Mouse (Mus musculus) forebrain, embryonic 14.5 days (tissue): ENCODE results near the gene Dspp. TPM values are rescaled to one million over a fixed set of nuclear protein-coding genes. Genes with fewer than 3 reads are reported as not detected.

Source experiments
- ATAC-seq: fragments of 200-750 bp; cut with Nextera tagmentation; 2 replicates; pipeline ENCODE4 v1.8.0; 2017; ENCODE audit warnings: mild to moderate bottlenecking, moderate library complexity
- DNase-seq: peaks from one replicate; pipeline ENCODE4 v3.0.0-alpha.2; 2015; ENCODE audit warnings: low spot score
- H3K27ac ChIP-seq: fragments of 300-500 bp; sonication (generic); 2 replicates; pipeline ENCODE4 v1.5.1; 2014; ENCODE audit warnings: low read depth, mild to moderate bottlenecking, control low read depth, low read length, moderate library complexity
- H3K27me3 ChIP-seq: fragments of 300-500 bp; sonication (generic); replicated peaks from 2 replicates; pipeline ENCODE4 v1.6.1; 2014; ENCODE audit warnings: low read length, control low read depth, mixed read lengths; ENCODE audit not compliant: control insufficient read depth, insufficient read depth
- H3K36me3 ChIP-seq: fragments of 300-500 bp; sonication (generic); 2 replicates; pipeline ENCODE4 v1.6.1; 2014; ENCODE audit warnings: low read length, control low read depth; ENCODE audit not compliant: control insufficient read depth, insufficient read depth
- H3K4me1 ChIP-seq: fragments of 300-500 bp; sonication (generic); 2 replicates; pipeline ENCODE4 v1.6.1; 2014; ENCODE audit warnings: antibody characterized with exemption, low read length, control low read depth; ENCODE audit not compliant: control insufficient read depth, insufficient read depth
- H3K4me2 ChIP-seq: fragments of 300-500 bp; sonication (generic); 2 replicates; pipeline ENCODE4 v1.6.1; 2014; ENCODE audit warnings: mild to moderate bottlenecking, control low read depth, low read length
- H3K4me3 ChIP-seq: fragments of 300-500 bp; sonication (generic); 2 replicates; pipeline ENCODE4 v1.5.1; 2014; ENCODE audit warnings: low read depth, low read length, control low read depth
- H3K9ac ChIP-seq: fragments of 300-500 bp; sonication (generic); 2 replicates; pipeline ENCODE4 v1.6.1; 2014; ENCODE audit warnings: mild to moderate bottlenecking, low read length, control low read depth, moderate library complexity
- H3K9me3 ChIP-seq: fragments of 300-500 bp; sonication (generic); replicated peaks from 2 replicates; pipeline ENCODE4 v1.6.1; 2016; ENCODE audit warnings: low read length, control low read depth, mixed read lengths; ENCODE audit not compliant: control insufficient read depth
- WGBS: fragments of 180-500 bp; shearing (Covaris S2); extraction: QIAGEN DNeasy Blood & Tissue Kit; methylation state at CpG from one replicate; pipeline ENCODE4 v1.1.7; 2014; 5-methylcytosine and 5-hydroxymethylcytosine counted together
- polyA plus RNA-seq: library from polyadenylated mRNA; unstranded; fragments of >200 nt; fragmentation: Nextera tagmentation; extraction: Ambion mirVana; gene quantifications from 2 replicates; pipeline ENCODE4 v1.2.1, GENCODE M21; 2014

The Dspp gene
- polyA plus RNA-seq, 1 experiment from 2014 or later, result not detected

- Histone ChIP-seq H3K27me3 (no peaks in the 10 kb centered on the region), H3K27ac (no peak overlapping the region), H3K4me1 (no peaks in the 10 kb centered on the region), H3K4me3 (no peak overlapping the region), H3K36me3 (no peaks in the 10 kb centered on the region), H3K9ac (no peak overlapping the region), H3K4me2 (no peak overlapping the region), H3K9me3 (no peaks in the 10 kb centered on the region)
- WGBS, result 80% methylated on average over 10 of the region's 10 CpGs
- ATAC-seq, result no peak
- no peak for DNase-seq
Observed at GRCm38 (mm10) chr5:104137920-104138541, 32.5 kb upstream of the Dspp start.

GRCm38 (mm10) chr5:104141067-104141466, 29.4 kb upstream of the Dspp start:
- WGBS, result 93% methylated on average over 2 of the region's 2 CpGs
- H3K4me3 ChIP-seq, result no peak overlapping the region
- H3K27ac ChIP-seq, result no peak overlapping the region
- H3K4me2 ChIP-seq, result no peak overlapping the region
- H3K9me3 ChIP-seq, result no peaks in the 10 kb centered on the region
- H3K4me1 ChIP-seq, result no peaks in the 10 kb centered on the region
- no peaks in the 10 kb centered on the region for H3K27me3 ChIP-seq
- ATAC-seq, result no peak
- no peak overlapping the region for H3K9ac ChIP-seq
- no peak for DNase-seq
- no peaks in the 10 kb centered on the region for H3K36me3 ChIP-seq

GRCm38 (mm10) chr5:104144057-104144456, 26.5 kb upstream of the Dspp start:
- no peaks in the 10 kb centered on the region for H3K27me3 ChIP-seq
- 84% methylated on average over 4 of the region's 4 CpGs for WGBS
- no peaks in the 10 kb centered on the region for H3K9me3 ChIP-seq
- no peak overlapping the region for H3K27ac ChIP-seq
- no peak overlapping the region for H3K4me2 ChIP-seq
- H3K4me1 ChIP-seq, result no peaks in the 10 kb centered on the region
- no peak overlapping the region for H3K9ac ChIP-seq
- ATAC-seq (no peak), DNase-seq (no peak)
- H3K4me3 ChIP-seq, result no peak overlapping the region
- no peaks in the 10 kb centered on the region for H3K36me3 ChIP-seq

GRCm38 (mm10) chr5:104149349-104149748, 21.2 kb upstream of the Dspp start:
- Histone ChIP-seq H3K27me3 (no peaks in the 10 kb centered on the region), H3K36me3 (no peaks in the 10 kb centered on the region), H3K4me3 (no peak overlapping the region), H3K27ac (no peak overlapping the region), H3K9ac (no peak overlapping the region), H3K4me2 (no peak overlapping the region), H3K9me3 (no peaks in the 10 kb centered on the region), H3K4me1 (no peaks in the 10 kb centered on the region)
- DNase-seq (no peak), ATAC-seq (no peak)
- 76% methylated on average over 7 of the region's 7 CpGs for WGBS

- H3K4me2 ChIP-seq, result no peak overlapping the region
- H3K9me3 ChIP-seq, result no peaks in the 10 kb centered on the region
- H3K4me3 ChIP-seq, result no peak overlapping the region
- DNase-seq, result no peak
- 95% methylated on average over 6 of the region's 6 CpGs for WGBS
- no peaks in the 10 kb centered on the region for H3K36me3 ChIP-seq
- no peaks in the 10 kb centered on the region for H3K27me3 ChIP-seq
- H3K27ac ChIP-seq, result no peak overlapping the region
- no peak for ATAC-seq
- no peaks in the 10 kb centered on the region for H3K4me1 ChIP-seq
- no peak overlapping the region for H3K9ac ChIP-seq
Observed at GRCm38 (mm10) chr5:104150196-104150595, 20.3 kb upstream of the Dspp start.

- DNase-seq (no peak), ATAC-seq (no peak)
- Histone ChIP-seq H3K27ac (no peak overlapping the region), H3K4me3 (no peak overlapping the region), H3K9me3 (no peaks in the 10 kb centered on the region), H3K9ac (no peak overlapping the region), H3K4me2 (no peak overlapping the region), H3K4me1 (no peaks in the 10 kb centered on the region), H3K27me3 (no peaks in the 10 kb centered on the region), H3K36me3 (no peaks in the 10 kb centered on the region)
- 96% methylated on average over 7 of the region's 7 CpGs for WGBS
Observed at GRCm38 (mm10) chr5:104157701-104158100, 12.8 kb upstream of the Dspp start.

- no peak overlapping the region for H3K27ac ChIP-seq
- no peaks in the 10 kb centered on the region for H3K4me1 ChIP-seq
- ATAC-seq (no peak), DNase-seq (no peak)
- WGBS, result 82% methylated on average over 7 of the region's 7 CpGs
- H3K4me2 ChIP-seq, result no peak overlapping the region
- H3K9ac ChIP-seq, result no peak overlapping the region
- H3K4me3 ChIP-seq, result no peak overlapping the region
- H3K27me3 ChIP-seq, result no peaks in the 10 kb centered on the region
- H3K36me3 ChIP-seq, result no peaks in the 10 kb centered on the region
- no peaks in the 10 kb centered on the region for H3K9me3 ChIP-seq
Observed at GRCm38 (mm10) chr5:104158332-104159052, 12.0 kb upstream of the Dspp start.

GRCm38 (mm10) chr5:104160581-104160980, 9.9 kb upstream of the Dspp start:
- DNase-seq (no peak), ATAC-seq (no peak)
- Histone ChIP-seq H3K27ac (no peak overlapping the region), H3K4me2 (no peak overlapping the region), H3K4me3 (no peak overlapping the region), H3K27me3 (no peaks in the 10 kb centered on the region), H3K9ac (no peak overlapping the region), H3K9me3 (no peaks in the 10 kb centered on the region), H3K36me3 (no peaks in the 10 kb centered on the region), H3K4me1 (no peaks in the 10 kb centered on the region)
- 80% methylated on average over 3 of the region's 3 CpGs for WGBS

- WGBS, result 92% methylated on average over 1 of the region's 1 CpGs
- no peaks in the 10 kb centered on the region for H3K36me3 ChIP-seq
Observed at GRCm38 (mm10) chr5:104161390-104161789, 9.1 kb upstream of the Dspp start.

More at GRCm38 (mm10) chr5:104161390-104161789, 9.1 kb upstream of the Dspp start:
- Histone ChIP-seq H3K27ac (no peak overlapping the region), H3K9ac (no peak overlapping the region), H3K4me2 (no peak overlapping the region), H3K9me3 (no peaks in the 10 kb centered on the region), H3K4me3 (no peak overlapping the region), H3K27me3 (no peaks in the 10 kb centered on the region), H3K4me1 (no peaks in the 10 kb centered on the region)
- DNase-seq (no peak), ATAC-seq (no peak)
